Mouse (Mus musculus) olfactory bulb, adult 2 months (tissue): Measurements from ENCODE around the gene Smg5.
"Not testable (repeated sequence)": the region's sequence is repeated elsewhere in the genome, so short reads cannot be mapped to it uniquely, and the experiment has no call there.

Source experiments
- CTCF ChIP-seq: fragments of 200-500 bp; IDR thresholded peaks from 2 replicates; pipeline ENCODE4 v1.5.1; 2012; ENCODE audit warnings: low read depth, mild to moderate bottlenecking, low read length, moderate library complexity; ENCODE audit not compliant: insufficient read depth
- POLR2A ChIP-seq: fragments of 200-500 bp; IDR thresholded peaks from 2 replicates; pipeline ENCODE4 v1.6.1; 2012; ENCODE audit warnings: mild to moderate bottlenecking, low read depth, low read length, moderate library complexity; ENCODE audit not compliant: insufficient read depth

GRCm38 (mm10) chr3:88378599-88378998, 42.5 kb downstream of the Smg5 start, which contains the start of gene Bglap2:
- TF ChIP-seq POLR2A, CTCF: not testable (repeated sequence)
